Mouse (Mus musculus): ENCODE measurements around the gene Nr2f2. TPM values are rescaled to one million over a fixed set of nuclear protein-coding genes. Genes with fewer than 3 reads are reported as not detected.
A peak's percentile ranks its signal among the peaks of the same experiment; 100 is the strongest.

Gene Nr2f2
- total RNA-seq, 4 experiments from 2014 or later = 20.1 to 32.6 (median 27.2) TPM

GRCm38 (mm10) chr7:70366808-70367095 is 217 bp upstream of the Nr2f2 start:
- DNase-seq (ENCODE audit: low spot score in 2 of 2) = no peak

- no peak for DNase-seq (ENCODE audit: low spot score in 2 of 2)
Observed at GRCm38 (mm10) chr7:70365401-70365811, 1.1 kb downstream of the Nr2f2 start.

GRCm38 (mm10) chr7:70364798-70365197 is 1.7 kb downstream of the Nr2f2 start:
- DNase-seq (ENCODE audit: low spot score in 2 of 2) = no peak

GRCm38 (mm10) chr7:70363351-70363750 is 3.2 kb downstream of the Nr2f2 start:
- no peak for DNase-seq (ENCODE audit: low spot score in 2 of 2)

GRCm38 (mm10) chr7:70362526-70363170 is 3.9 kb downstream of the Nr2f2 start:
- DNase-seq (ENCODE audit: low spot score in 2 of 2) = no peak

- DNase-seq (ENCODE audit: low spot score in 2 of 2) = peak; percentile 60 to 83
Observed at GRCm38 (mm10) chr7:70361383-70362364, 4.9 kb downstream of the Nr2f2 start.

- DNase-seq (ENCODE audit: low spot score in 2 of 2) = no peak
Observed at GRCm38 (mm10) chr7:70360611-70361382, 5.7 kb downstream of the Nr2f2 start.

GRCm38 (mm10) chr7:70359791-70360581 is 6.5 kb downstream of the Nr2f2 start:
- no peak for DNase-seq (ENCODE audit: low spot score in 2 of 2)

GRCm38 (mm10) chr7:70358848-70359591 is 7.5 kb downstream of the Nr2f2 start:
- DNase-seq (ENCODE audit: low spot score in 2 of 2) = no peak

- no peak for DNase-seq (ENCODE audit: low spot score in 2 of 2)
Observed at GRCm38 (mm10) chr7:70358020-70358847, 8.3 kb downstream of the Nr2f2 start.

GRCm38 (mm10) chr7:70357516-70358019 is 9.0 kb downstream of the Nr2f2 start:
- no peak for DNase-seq (ENCODE audit: low spot score in 2 of 2)

- no peak for DNase-seq (ENCODE audit: low spot score in 2 of 2)
Observed at GRCm38 (mm10) chr7:70356691-70357515, 9.6 kb downstream of the Nr2f2 start.

GRCm38 (mm10) chr7:70355691-70356568 is 10.6 kb downstream of the Nr2f2 start:
- no peak for DNase-seq (ENCODE audit: low spot score in 2 of 2)

- no peak for DNase-seq (ENCODE audit: low spot score in 2 of 2)
Observed at GRCm38 (mm10) chr7:70355357-70355620, 11.2 kb downstream of the Nr2f2 start.

- no peak for DNase-seq (ENCODE audit: low spot score in 2 of 2)
Observed at GRCm38 (mm10) chr7:70354606-70355356, 11.8 kb downstream of the Nr2f2 start.

GRCm38 (mm10) chr7:70353151-70353550 is 13.4 kb downstream of the Nr2f2 start:
- no peak for DNase-seq (ENCODE audit: low spot score in 2 of 2)

GRCm38 (mm10) chr7:70352617-70353016 is 13.9 kb downstream of the Nr2f2 start:
- no peak for DNase-seq (ENCODE audit: low spot score in 2 of 2)
